Mouse (Mus musculus) embryonic fibroblast, embryonic 13.5 days (primary cell): Measurements from ENCODE around the gene Olfr1445. TPM values are rescaled to one million over a fixed set of nuclear protein-coding genes. Genes with fewer than 3 reads are reported as not detected.

Source experiments
- H3K27ac ChIP-seq: 2 replicates; pipeline ENCODE4 v1.5.1; 2012; ENCODE audit warnings: low read length, control low read depth, inconsistent platforms; ENCODE audit not compliant: insufficient read depth
- H3K4me1 ChIP-seq: 2 replicates; pipeline ENCODE4 v1.6.1; 2011; ENCODE audit warnings: low read length; ENCODE audit not compliant: control insufficient read depth, insufficient read depth
- H3K4me3 ChIP-seq: 2 replicates; pipeline ENCODE4 v1.5.1; 2011; ENCODE audit warnings: mild to moderate bottlenecking, control low read depth, low read length; ENCODE audit not compliant: insufficient read depth
- CTCF ChIP-seq: IDR thresholded peaks from 2 replicates; pipeline ENCODE4 v1.5.1; 2011; ENCODE audit warnings: mild to moderate bottlenecking, control low read depth, low read length, moderate library complexity, borderline replicate concordance; ENCODE audit not compliant: insufficient read depth
- POLR2A ChIP-seq: IDR thresholded peaks from 2 replicates; pipeline ENCODE4 v1.6.1; 2011; ENCODE audit warnings: low read depth, mild to moderate bottlenecking, control low read depth, low read length, moderate library complexity
- polyA plus RNA-seq: library from polyadenylated mRNA; stranded (reverse); fragments of >200 nt; gene quantifications from 2 replicates; pipeline ENCODE4 v1.2.4, GENCODE M21; 2011; ENCODE audit warnings: low read depth; ENCODE audit not compliant: missing spikeins, insufficient read length

The Olfr1445 gene
- polyA plus RNA-seq: not detected in 2 replicates

- TF ChIP-seq POLR2A (no peak), CTCF (no peak)
- Histone ChIP-seq H3K4me3 (no peak within 1 kb of the TSS), H3K4me1 (no peaks in the 10 kb centered on the region), H3K27ac (no peak within 1 kb of the TSS)
Measured at GRCm38 (mm10) chr19:12883555-12883954, at the start of gene Olfr1445. TSS of gene Olfr1445 (plus strand) at chr19:12883855.

- no peak overlapping the region for H3K4me3 ChIP-seq
- H3K4me1 ChIP-seq: no peaks in the 10 kb centered on the region
- no peak overlapping the region for H3K27ac ChIP-seq
- TF ChIP-seq POLR2A (no peak), CTCF (no peak)
Measured at GRCm38 (mm10) chr19:12838507-12838906, 45.1 kb upstream of the Olfr1445 start.

- Histone ChIP-seq H3K27ac (no peak within 1 kb of the TSS), H3K4me1 (no peaks in the 10 kb centered on the region), H3K4me3 (no peak within 1 kb of the TSS)
- TF ChIP-seq POLR2A (no peak), CTCF (no peak)
Measured at GRCm38 (mm10) chr19:12846382-12846781, 37.3 kb upstream of the Olfr1445 start, which contains the start of gene Gm5244. TSS of gene Gm5244 (plus strand) at chr19:12846682.

GRCm38 (mm10) chr19:12856983-12857382 is 26.7 kb upstream of the Olfr1445 start, which contains the start of gene Olfr1444:
TSS of gene Olfr1444 (plus strand) at chr19:12857283.
- TF ChIP-seq POLR2A: no peak
- TF ChIP-seq CTCF: no peak
- no peak within 1 kb of the TSS for H3K4me3 ChIP-seq
- no peak within 1 kb of the TSS for H3K27ac ChIP-seq
- no peaks in the 10 kb centered on the region for H3K4me1 ChIP-seq

GRCm38 (mm10) chr19:12893424-12893823 is 9.8 kb downstream of the Olfr1445 start, which contains the start of gene Olfr1446:
TSS of gene Olfr1446 (minus strand) at chr19:12893524.
- Histone ChIP-seq H3K27ac (no peak within 1 kb of the TSS), H3K4me1 (no peaks in the 10 kb centered on the region), H3K4me3 (no peak within 1 kb of the TSS)
- TF ChIP-seq CTCF: no peak
- TF ChIP-seq POLR2A: no peak

- H3K27ac ChIP-seq: no peak within 1 kb of the TSS
- no peak within 1 kb of the TSS for H3K4me3 ChIP-seq
- TF ChIP-seq CTCF (no peak), POLR2A (no peak)
- no peaks in the 10 kb centered on the region for H3K4me1 ChIP-seq
Measured at GRCm38 (mm10) chr19:12903643-12904042, 20.0 kb downstream of the Olfr1445 start, which contains the start of gene Olfr1447. TSS of gene Olfr1447 (minus strand) at chr19:12903743.

- H3K4me3 ChIP-seq: no peak within 1 kb of the TSS
- H3K4me1 ChIP-seq: no peaks in the 10 kb centered on the region
- no peak for TF ChIP-seq CTCF
- no peak for TF ChIP-seq POLR2A
- no peak within 1 kb of the TSS for H3K27ac ChIP-seq
Measured at GRCm38 (mm10) chr19:12924319-12924718, 40.7 kb downstream of the Olfr1445 start, which contains the start of gene Olfr1448. TSS of gene Olfr1448 (minus strand) at chr19:12924419.

- TF ChIP-seq CTCF (no peak), POLR2A (no peak)
- Histone ChIP-seq H3K27ac (no peak within 1 kb of the TSS), H3K4me3 (no peak within 1 kb of the TSS), H3K4me1 (no peaks in the 10 kb centered on the region)
Measured at GRCm38 (mm10) chr19:12930540-12930939, 46.9 kb downstream of the Olfr1445 start, which contains the start of gene Olfr1449. TSS of gene Olfr1449 (plus strand) at chr19:12930840.

Other genes with a start within 250 kb of the Olfr1445 start
- not detected in 2 replicates for gene Olfr1442, start 213.4 kb upstream of the Olfr1445 start, polyA plus RNA-seq
- not detected in 2 replicates for gene Olfr1443, start 205.7 kb upstream of the Olfr1445 start, polyA plus RNA-seq
- gene Keg1, start 188.1 kb upstream of the Olfr1445 start, polyA plus RNA-seq: not detected in 2 replicates
- 2.9 and 6.0 TPM in 2 replicates for gene Cntf, start 118.2 kb upstream of the Olfr1445 start, polyA plus RNA-seq
- gene Zfp91, start 87.7 kb upstream of the Olfr1445 start, polyA plus RNA-seq: 69.4 and 85.8 TPM in 2 replicates
- gene Lpxn, start 87.7 kb upstream of the Olfr1445 start, polyA plus RNA-seq: 0.38 and 0.83 TPM in 2 replicates
- gene Gm5244, start 37.2 kb upstream of the Olfr1445 start, polyA plus RNA-seq: not detected in 2 replicates
- not detected in 2 replicates for gene Olfr1444, start 26.6 kb upstream of the Olfr1445 start, polyA plus RNA-seq
- gene Olfr1446, start 9.7 kb downstream of the Olfr1445 start, polyA plus RNA-seq: not detected in 2 replicates
- gene Olfr1447, start 19.9 kb downstream of the Olfr1445 start, polyA plus RNA-seq: not detected in 2 replicates
- gene Olfr1448, start 40.6 kb downstream of the Olfr1445 start, polyA plus RNA-seq: not detected in 2 replicates
- not detected in 2 replicates for gene Olfr1449, start 47.0 kb downstream of the Olfr1445 start, polyA plus RNA-seq
- not detected in 2 replicates for gene Olfr1450, start 66.4 kb downstream of the Olfr1445 start, polyA plus RNA-seq
- gene Olfr1451, start 111.2 kb downstream of the Olfr1445 start, polyA plus RNA-seq: not detected in 2 replicates
- gene Olfr1453, start 144.5 kb downstream of the Olfr1445 start, polyA plus RNA-seq: not detected in 2 replicates
- gene Olfr1454, start 176.8 kb downstream of the Olfr1445 start, polyA plus RNA-seq: not detected in 2 replicates
- not detected in 2 replicates for gene Olfr1457, start 214.0 kb downstream of the Olfr1445 start, polyA plus RNA-seq
- gene Olfr1458, start 222.9 kb downstream of the Olfr1445 start, polyA plus RNA-seq: not detected in 2 replicates